Mouse (Mus musculus) myocyte (in vitro differentiated cells): Measurements from ENCODE around the gene Pcdh8. TPM values are rescaled to one million over a fixed set of nuclear protein-coding genes. Genes with fewer than 3 reads are reported as not detected.

Source experiments
- H3K27me3 ChIP-seq: one replicate; pipeline ENCODE4 v1.6.1; 2011; ENCODE audit not compliant: control insufficient read depth, insufficient read depth, insufficient read length
- H3K36me3 ChIP-seq: one replicate; pipeline ENCODE4 v1.6.1; 2011; ENCODE audit not compliant: control insufficient read depth, insufficient read depth
- H3K4me2 ChIP-seq: one replicate; pipeline ENCODE4 v1.6.1; 2011; ENCODE audit warnings: low read depth, control low read depth
- H3K4me3 ChIP-seq: one replicate; pipeline ENCODE4 v1.5.1; 2011; ENCODE audit warnings: mild to moderate bottlenecking, control low read depth, moderate library complexity
- H3K79me2 ChIP-seq: one replicate; pipeline ENCODE4 v1.6.1; 2011; ENCODE audit not compliant: control insufficient read depth, insufficient read depth
- H3ac ChIP-seq: one replicate; pipeline ENCODE4 v1.6.1; 2011; ENCODE audit not compliant: control insufficient read depth, insufficient read length
- CEBPB ChIP-seq: IDR thresholded peaks from 2 replicates; pipeline ENCODE4 v1.6.1; 2011; ENCODE audit warnings: mild to moderate bottlenecking, moderate library complexity; ENCODE audit not compliant: poor library complexity, insufficient read depth, severe bottlenecking
- MAX ChIP-seq: IDR thresholded peaks from one replicate; pipeline ENCODE4 v1.6.1; 2011; ENCODE audit warnings: low read depth, mild to moderate bottlenecking, control low read depth
- MYOD1 ChIP-seq, 3 experiments: IDR thresholded peaks; one replicate each; pipeline ENCODE4 v1.6.1; 2011; ENCODE audit warnings: control low read depth in 2 of 3, low read depth in 2 of 3, mild to moderate bottlenecking in 2 of 3, moderate library complexity in 1 of 3; ENCODE audit not compliant: insufficient read length in 2 of 3, control insufficient read depth in 1 of 3
- MYOG ChIP-seq, 3 experiments: IDR thresholded peaks; one replicate each; pipeline ENCODE4 v1.6.1; 2011; ENCODE audit warnings: control low read depth in 2 of 3, low read depth in 2 of 3, mild to moderate bottlenecking in 2 of 3; ENCODE audit not compliant: insufficient read length in 2 of 3, control insufficient read depth in 1 of 3, insufficient read depth in 1 of 3
- POLR2A ChIP-seq: IDR thresholded peaks from one replicate; pipeline ENCODE4 v1.6.1; 2011; ENCODE audit warnings: low read depth, mild to moderate bottlenecking, control low read depth, moderate library complexity; ENCODE audit not compliant: insufficient read length
- POLR2AphosphoS2 ChIP-seq: IDR thresholded peaks from one replicate; pipeline ENCODE4 v1.6.1; 2011; ENCODE audit warnings: low read depth, control low read depth; ENCODE audit not compliant: insufficient read length
- REST ChIP-seq: IDR thresholded peaks from one replicate; pipeline ENCODE4 v1.6.1; 2011; ENCODE audit warnings: mild to moderate bottlenecking, control low read depth, moderate library complexity; ENCODE audit not compliant: insufficient read depth, insufficient read length
- SRF ChIP-seq: IDR thresholded peaks from one replicate; pipeline ENCODE4 v1.6.1; 2011; ENCODE audit warnings: low read depth; ENCODE audit not compliant: control insufficient read depth, insufficient read length
- TCF12 ChIP-seq: IDR thresholded peaks from one replicate; pipeline ENCODE4 v1.6.1; 2011; ENCODE audit warnings: mild to moderate bottlenecking, control low read depth; ENCODE audit not compliant: poor library complexity, insufficient read depth, severe bottlenecking
- TCF3 ChIP-seq: IDR thresholded peaks from one replicate; pipeline ENCODE4 v1.6.1; 2011; ENCODE audit warnings: low read depth, control low read depth; ENCODE audit not compliant: insufficient read length
- USF1 ChIP-seq: IDR thresholded peaks from one replicate; pipeline ENCODE4 v1.6.1; 2011; ENCODE audit warnings: low read depth, mild to moderate bottlenecking, control low read depth, moderate library complexity
- polyA plus RNA-seq: library from polyadenylated mRNA; unstranded; fragments of >200 nt; fragmentation: generic; extraction: Trizol; gene quantifications from one replicate; pipeline ENCODE4 v1.2.1, GENCODE M21; 2012; ENCODE audit warnings: missing spikeins

Gene Pcdh8
- polyA plus RNA-seq, 1 experiment: 0.02 TPM

- H3K36me3 ChIP-seq: no peaks in the 10 kb centered on the region
- TF ChIP-seq MYOD1 (IDR thresholded peaks at IDR 0.05; ENCODE audit: control insufficient read depth in 1 of 3, insufficient read length in 2 of 3, low read depth in 2 of 3): no peak
- no peak for TF ChIP-seq POLR2AphosphoS2
- no peak for TF ChIP-seq TCF12
- TF ChIP-seq MYOG (IDR thresholded peaks at IDR 0.05; ENCODE audit: control insufficient read depth in 1 of 3, insufficient read depth in 1 of 3, insufficient read length in 2 of 3, low read depth in 2 of 3): no peak
- TF ChIP-seq USF1: no peak
- TF ChIP-seq CEBPB: no peak
- no peak for TF ChIP-seq REST
- no peak for TF ChIP-seq MAX
- no peak for TF ChIP-seq SRF
- TF ChIP-seq TCF3: no peak
- TF ChIP-seq POLR2A: no peak
- H3ac ChIP-seq: no peak overlapping the region
- H3K79me2 ChIP-seq: no peaks in the 10 kb centered on the region
- no peak overlapping the region for H3K4me3 ChIP-seq
- H3K4me2 ChIP-seq: no peak overlapping the region
- H3K27me3 ChIP-seq: no peaks in the 10 kb centered on the region
These were observed 48.9 kb downstream of the Pcdh8 start for GRCm38 (mm10) chr14:79722228-79722627.

Other genes with a start within 250 kb of the Pcdh8 start
- 65.4 TPM for gene Sugt1, start 183.6 kb downstream of the Pcdh8 start, polyA plus RNA-seq
- not detected for gene Cnmd, start 109.1 kb downstream of the Pcdh8 start, polyA plus RNA-seq
- gene Olfm4, start 212.8 kb upstream of the Pcdh8 start, polyA plus RNA-seq: not detected